Mouse (Mus musculus) splenic B cell, adult 2 months (primary cell): ENCODE results near the gene Rrp1.

Experiments
- DNase-seq: peaks from one replicate; pipeline ENCODE4 v3.0.0-alpha.2; 2011; ENCODE audit warnings: low read depth, low spot score
- H3K27me3 ChIP-seq: 2 replicates; pipeline ENCODE4 v1.6.1; 2012; ENCODE audit warnings: mild to moderate bottlenecking, low read length, moderate library complexity, mixed read lengths; ENCODE audit not compliant: control insufficient read depth, poor library complexity, insufficient read depth, severe bottlenecking
- H3K36me3 ChIP-seq: 2 replicates; pipeline ENCODE4 v1.6.1; 2012; ENCODE audit warnings: mild to moderate bottlenecking, low read length, moderate library complexity, mixed read lengths; ENCODE audit not compliant: control insufficient read depth, poor library complexity, insufficient read depth, severe bottlenecking

The Rrp1 gene

GRCm38 (mm10) chr10:78353196-78353595 is 59.6 kb downstream of the Rrp1 start:
- Histone ChIP-seq H3K27me3 (no peaks in the 10 kb centered on the region; the same call in 1 of the 2 replicates), H3K36me3 (no peaks in the 10 kb centered on the region)
- DNase-seq: no peak

GRCm38 (mm10) chr10:78352666-78353030 is 60.2 kb downstream of the Rrp1 start:
- H3K36me3 ChIP-seq: no peaks in the 10 kb centered on the region
- no peak for DNase-seq

GRCm38 (mm10) chr10:78351887-78352665 is 60.8 kb downstream of the Rrp1 start, which contains the start of gene Agpat3:
Agpat3 (minus strand) TSS chr10:78352489.
- Histone ChIP-seq H3K27me3 (no peaks in the 10 kb centered on the region; the same call in 1 of the 2 replicates), H3K36me3 (no peaks in the 10 kb centered on the region)
- DNase-seq: peak; percentile 69

More at GRCm38 (mm10) chr10:78352666-78353030, 60.2 kb downstream of the Rrp1 start:
- H3K27me3 ChIP-seq: no peaks in the 10 kb centered on the region; the same call in 1 of the 2 replicates

GRCm38 (mm10) chr10:78351564-78351886 is 61.3 kb downstream of the Rrp1 start:
- H3K36me3 ChIP-seq: no peaks in the 10 kb centered on the region
- DNase-seq: no peak
- H3K27me3 ChIP-seq: no peaks in the 10 kb centered on the region; the same call in 1 of the 2 replicates

- Histone ChIP-seq H3K27me3 (no peaks in the 10 kb centered on the region; the same call in 1 of the 2 replicates), H3K36me3 (no peaks in the 10 kb centered on the region)
- no peak for DNase-seq
Observed at GRCm38 (mm10) chr10:78350796-78351556, 61.9 kb downstream of the Rrp1 start.
